Mouse (Mus musculus) CH12.LX (cell line): Measurements from ENCODE around the gene Ppt2. TPM values are rescaled to one million over a fixed set of nuclear protein-coding genes. Genes with fewer than 3 reads are reported as not detected.

Source experiments
- DNase-seq: peaks from one replicate; pipeline ENCODE4 v3.0.0-alpha.2; 2013; ENCODE audit errors: extremely low read depth
- H3K27ac ChIP-seq: 2 replicates; pipeline ENCODE4 v1.5.1; 2012; ENCODE audit warnings: low read depth, mild to moderate bottlenecking, control low read depth, moderate library complexity; ENCODE audit not compliant: insufficient read depth
- H3K27me3 ChIP-seq: replicated peaks from 2 replicates; pipeline ENCODE3; 2012; ENCODE audit warnings: inconsistent platforms
- H3K36me3 ChIP-seq, 2 experiments: replicated peaks in 1 of 2; 2 replicates each; pipeline versions ENCODE3 to v1.6.1; 2012; ENCODE audit warnings: inconsistent platforms in 1 of 2, low read length in 1 of 2, mild to moderate bottlenecking in 1 of 2, mixed read lengths in 1 of 2, moderate library complexity in 1 of 2; ENCODE audit not compliant: control insufficient read depth in 1 of 2, insufficient read depth in 1 of 2
- H3K4me1 ChIP-seq, 2 experiments: 2 replicates each; pipeline ENCODE4 v1.6.1; 2012; ENCODE audit warnings: inconsistent platforms in 1 of 2, moderate library complexity in 1 of 2; ENCODE audit not compliant: insufficient read depth in 2 of 2, control insufficient read depth in 1 of 2
- H3K4me2 ChIP-seq: 2 replicates; pipeline ENCODE4 v1.6.1; 2012; ENCODE audit warnings: low read depth, mild to moderate bottlenecking, control low read depth; ENCODE audit not compliant: poor library complexity, insufficient read depth, severe bottlenecking
- H3K4me3 ChIP-seq, 3 experiments: fragments of 150-350 bp in 1 of 3; sonication (generic) in 1 of 3; replicated peaks in 1 of 3; 2 replicates each; pipeline versions ENCODE3 to v1.5.1; 2011 to 2012; ENCODE audit warnings: low read depth in 2 of 3, low read length in 2 of 3, mild to moderate bottlenecking in 2 of 3, moderate library complexity in 2 of 3, control low read depth in 1 of 3, improper control_type of control experiment in 1 of 3, inconsistent platforms in 1 of 3, mixed read lengths in 1 of 3; ENCODE audit not compliant: poor library complexity in 1 of 3
- H3K79me2 ChIP-seq: replicated peaks from 2 replicates; pipeline ENCODE4 v1.6.1; 2012; ENCODE audit warnings: mild to moderate bottlenecking, moderate library complexity; ENCODE audit not compliant: control insufficient read depth, poor library complexity, insufficient read depth, severe bottlenecking; ENCODE audit errors: extremely low read depth
- H3K9ac ChIP-seq: 2 replicates; pipeline ENCODE4 v1.6.1; 2012; ENCODE audit warnings: low read depth, mild to moderate bottlenecking, control low read depth, moderate library complexity; ENCODE audit not compliant: insufficient read depth
- H3K9me3 ChIP-seq: replicated peaks from 2 replicates; pipeline ENCODE3; 2012; ENCODE audit warnings: low read length, inconsistent platforms, mixed read lengths
- ETS1 ChIP-seq: conservative IDR thresholded peaks from 2 replicates; pipeline ENCODE4 v1.6.1; 2012; ENCODE audit warnings: low read depth, mild to moderate bottlenecking, inconsistent platforms, low read length, improper control_type of control experiment, moderate library complexity
- MAFK ChIP-seq: IDR thresholded peaks from 2 replicates; pipeline ENCODE4 v1.6.1; 2011; ENCODE audit warnings: low read length, improper control_type of control experiment; ENCODE audit not compliant: insufficient replicate concordance
- MAX ChIP-seq: IDR thresholded peaks from 2 replicates; pipeline ENCODE4 v1.6.1; 2011; ENCODE audit warnings: low read length, improper control_type of control experiment
- MEF2A ChIP-seq: IDR thresholded peaks from 2 replicates; pipeline ENCODE4 v1.6.1; 2014; ENCODE audit warnings: low read depth, mild to moderate bottlenecking, inconsistent platforms, low read length, improper control_type of control experiment, borderline replicate concordance
- MXI1 ChIP-seq: IDR thresholded peaks from 2 replicates; pipeline ENCODE4 v1.6.1; 2011; ENCODE audit warnings: mild to moderate bottlenecking, low read depth, low read length, improper control_type of control experiment
- NRF1 ChIP-seq: IDR thresholded peaks from 2 replicates; pipeline ENCODE4 v1.6.1; 2014; ENCODE audit warnings: low read depth, mild to moderate bottlenecking, inconsistent platforms, low read length, improper control_type of control experiment, moderate library complexity
- PAX5 ChIP-seq: IDR thresholded peaks from 2 replicates; pipeline ENCODE4 v1.6.1; 2012; ENCODE audit warnings: low read length, inconsistent platforms, mixed read lengths
- POLR2AphosphoS2 ChIP-seq: IDR thresholded peaks from 2 replicates; pipeline ENCODE4 v1.6.1; 2011; ENCODE audit warnings: low read depth, low read length, improper control_type of control experiment
- RAD21 ChIP-seq: IDR thresholded peaks from 2 replicates; pipeline ENCODE4 v1.6.1; 2011; ENCODE audit warnings: low read depth, mild to moderate bottlenecking, low read length, improper control_type of control experiment, moderate library complexity
- SIN3A ChIP-seq: IDR thresholded peaks from 2 replicates; pipeline ENCODE4 v1.6.1; 2012; ENCODE audit warnings: low read length, improper control_type of control experiment, inconsistent platforms
- TCF12 ChIP-seq: IDR thresholded peaks from 2 replicates; pipeline ENCODE4 v1.6.1; 2014; ENCODE audit warnings: low read depth, mild to moderate bottlenecking, inconsistent platforms, low read length, improper control_type of control experiment
- USF2 ChIP-seq: conservative IDR thresholded peaks from 2 replicates; pipeline ENCODE4 v1.6.1; 2011; ENCODE audit warnings: low read depth, low read length, improper control_type of control experiment
- ZC3H11A ChIP-seq: IDR thresholded peaks from 2 replicates; pipeline ENCODE4 v1.6.1; 2012; ENCODE audit warnings: low read depth, mild to moderate bottlenecking, inconsistent platforms, low read length, improper control_type of control experiment
- dilution Hi-C: fragments of 300-500 bp; cut with MboI; formaldehyde crosslinking; loops from 2 replicates; pipeline ENCODE4 v1.14.3; 2020; ENCODE audit warnings: low sequenced_read_pairs; ENCODE audit not compliant: extremely low pct_unique_long_range_greater_than_20kb, extremely low pct_ligation_motif_present
- in situ Hi-C: fragments of 300-500 bp; cut with MboI; formaldehyde crosslinking; loops from 3 replicates; pipeline ENCODE4 v1.14.3; 2019; ENCODE audit warnings: low sequenced_read_pairs, low pct_ligation_motif_present, low pct_unique_long_range_greater_than_20kb, mixed read lengths
- polyA plus RNA-seq: library from polyadenylated mRNA; unstranded; fragments of >175 nt; gene quantifications from 2 replicates; pipeline ENCODE4 v1.2.1, GENCODE M21; 2012; ENCODE audit warnings: low read depth; ENCODE audit not compliant: insufficient read length
- total RNA-seq, 2 experiments: library from RNA; depleted of rRNA; stranded (reverse); fragments of 300-350 nt in 1 of 2; fragments of >200 nt in 1 of 2; gene quantifications; 2 replicates each; pipeline ENCODE4 v1.2.3; 2012 to 2014

The Ppt2 gene
- total and polyA plus RNA-seq, 3 experiments, result 0.84 to 1.9 TPM; not detected in 1

- H3K4me3 ChIP-seq, result no peak overlapping the region
- H3K9ac ChIP-seq, result no peak overlapping the region
- in situ Hi-C loops (no loop called here), dilution Hi-C loops (no loop called here)
- peaks cover 75% of the 10 kb centered on the region for H3K27me3 ChIP-seq
- peaks cover 0 to 22% of the 10 kb centered on the region in 2 experiments; a peak in 3 of 4 replicates for H3K4me1 ChIP-seq
- H3K27ac ChIP-seq, result no peak overlapping the region
- H3K9me3 ChIP-seq, result peaks cover 9% of the 10 kb centered on the region
- no peaks in the 10 kb centered on the region; the same call in 1 of the 2 replicates for H3K79me2 ChIP-seq
- no peak for TF ChIP-seq SIN3A
- no peak for TF ChIP-seq MXI1
- TF ChIP-seq MAX, result no peak
- TF ChIP-seq POLR2AphosphoS2, result no peak
- TF ChIP-seq TCF12, result no peak
- TF ChIP-seq ZC3H11A, result no peak
- TF ChIP-seq NRF1, result no peak
- no peak for TF ChIP-seq PAX5
- no peak for TF ChIP-seq ETS1
- TF ChIP-seq USF2, result no peak
- no peak for TF ChIP-seq RAD21
- TF ChIP-seq MAFK, result no peak
- no peak for DNase-seq
- peaks cover 0 to 4% of the 10 kb centered on the region in 2 experiments for H3K36me3 ChIP-seq
- H3K4me2 ChIP-seq, result no peak overlapping the region
Measured at GRCm38 (mm10) chr17:34640778-34641601, 12.7 kb upstream of the Ppt2 start.

DNA sequence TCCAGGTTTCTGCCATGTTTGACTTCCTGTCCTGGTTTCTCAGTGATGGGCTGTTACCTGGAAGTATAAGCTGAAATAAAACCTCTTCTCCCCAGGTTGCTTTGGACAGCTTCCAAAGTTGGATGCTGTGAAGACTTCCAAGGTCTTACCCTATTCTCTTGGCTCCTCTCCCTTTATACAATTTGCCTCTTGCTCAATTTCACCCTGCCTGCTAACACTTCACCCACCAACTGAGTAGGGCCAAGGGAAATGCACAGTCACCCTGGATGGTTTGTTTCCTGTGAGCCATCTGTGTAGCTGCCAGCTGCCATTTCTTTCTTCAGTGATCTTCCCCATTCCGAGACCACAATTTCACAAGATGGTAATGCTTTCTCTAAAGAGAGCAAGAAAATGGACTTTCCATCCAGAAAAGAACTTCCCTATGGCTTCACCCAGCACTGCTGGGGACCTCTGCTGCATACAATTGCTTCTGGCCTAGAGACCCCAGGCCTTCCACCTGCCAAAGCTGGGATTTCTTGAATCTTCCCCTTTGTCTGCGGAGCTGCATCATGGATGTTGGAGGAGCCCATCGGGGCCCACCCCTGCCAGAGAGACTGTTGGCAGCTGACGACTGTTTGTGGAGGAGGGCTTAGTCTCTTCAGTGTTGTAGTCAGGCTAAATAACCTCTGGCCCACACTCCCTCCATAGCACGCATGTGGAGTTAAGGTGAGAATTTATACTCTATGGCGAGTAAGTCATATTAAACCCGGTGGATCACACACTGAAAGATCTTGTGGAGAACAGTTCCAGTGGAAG lies 11.3 kb upstream of the Ppt2 start:
- peaks cover 9% of the 10 kb centered on the region for H3K9me3 ChIP-seq
- peaks cover 84% of the 10 kb centered on the region for H3K27me3 ChIP-seq
- no peaks in the 10 kb centered on the region for H3K36me3 ChIP-seq
- DNase-seq, result no peak
- no peak overlapping the region for H3K9ac ChIP-seq
- no peak overlapping the region for H3K27ac ChIP-seq
- no peak for TF ChIP-seq MEF2A
- no peak for TF ChIP-seq ETS1
- TF ChIP-seq TCF12, result no peak
- TF ChIP-seq, all 38 proteins: peak for 0
- H3K4me3 ChIP-seq, result no peak overlapping the region
- dilution Hi-C loops, result no loop called here
- H3K79me2 ChIP-seq, result no peaks in the 10 kb centered on the region
- H3K4me1 ChIP-seq, result peaks cover 0 to 11% of the 10 kb centered on the region in 2 experiments; a peak in 2 of 4 replicates
- H3K4me2 ChIP-seq, result no peak overlapping the region
- in situ Hi-C loops, result no loop called here
